Mouse (Mus musculus): ENCODE measurements at regions not wholly inside any gene's neighbourhood (a gene's known extent, or its start where the extent isn't known, plus 50 kb on each side); places are given as distances from the start of the nearest gene placed in this dataset.

DNA sequence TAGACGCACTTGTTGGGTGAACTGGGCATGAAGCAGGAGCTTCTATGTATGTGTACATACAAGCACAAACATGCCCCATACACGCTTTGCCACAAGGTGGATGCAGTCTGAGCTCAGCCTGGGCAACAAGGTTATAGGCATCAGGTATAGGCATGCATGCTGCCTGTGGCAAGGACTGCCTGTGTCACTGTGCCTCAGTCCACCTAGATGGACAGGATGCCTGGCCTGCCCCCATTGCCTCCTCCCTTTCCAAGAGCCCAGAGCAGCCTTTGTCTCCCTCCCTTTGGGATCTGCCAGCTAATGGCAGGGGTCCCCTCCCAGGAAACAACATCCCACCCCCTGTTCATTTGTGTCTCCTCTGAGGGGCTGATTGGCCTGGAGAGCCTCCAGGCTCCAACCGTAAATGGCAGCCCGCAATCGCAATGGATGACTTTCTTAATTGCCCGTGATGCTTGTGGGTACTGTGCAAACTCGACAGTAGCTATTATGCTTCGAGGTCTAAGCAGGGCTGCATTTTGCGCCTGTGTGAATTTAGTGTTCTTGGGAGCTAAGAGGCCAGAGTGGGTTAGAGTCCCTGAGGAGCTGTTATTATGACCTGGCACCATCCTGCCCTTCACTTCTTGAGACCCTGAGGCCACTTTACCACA lies 293.6 kb downstream of the Tns1 start:
- Histone ChIP-seq H3K4me2 (replicated peaks) (no peak overlapping the region), H3K9me3 (no peaks in the 10 kb centered on the region), H3K4me3 (no peak overlapping the region), H3K4me1 (peaks cover 12% of the 10 kb centered on the region), H3K27ac (replicated peaks) (no peak overlapping the region), H3K9ac (replicated peaks) (no peak overlapping the region), H3K36me3 (no peaks in the 10 kb centered on the region), H3K27me3 (no peaks in the 10 kb centered on the region)
- ATAC-seq (ENCODE audit: low FRiP score, low read depth): no peak
- 78% methylated on average over 9 of the region's 9 CpGs for WGBS

DNA sequence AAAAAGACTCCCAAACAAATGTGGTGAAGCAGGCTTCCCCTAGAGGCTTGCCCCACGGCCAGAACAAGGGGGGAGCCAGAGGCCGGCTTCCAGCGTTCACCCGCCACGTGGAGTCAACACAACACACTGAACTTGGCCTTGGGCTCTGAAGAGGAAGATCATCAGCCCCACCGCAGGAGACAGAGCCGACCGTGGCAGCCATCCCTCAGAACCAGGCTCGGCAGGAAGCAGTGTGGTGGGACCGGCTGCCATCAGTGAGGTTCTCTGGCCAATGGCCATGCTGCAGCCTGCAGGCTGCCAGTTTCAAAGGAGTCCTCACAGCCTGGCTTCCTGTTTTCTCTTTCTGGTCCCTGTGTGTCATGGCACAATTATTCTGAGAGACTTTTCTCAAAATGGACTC lies 295.3 kb downstream of the Tns1 start:
- Histone ChIP-seq H3K4me1 (peaks cover 20% of the 10 kb centered on the region), H3K9ac (replicated peaks) (no peak overlapping the region), H3K4me3 (no peak overlapping the region), H3K27ac (replicated peaks) (no peak overlapping the region), H3K27me3 (no peaks in the 10 kb centered on the region), H3K4me2 (replicated peaks) (no peak overlapping the region), H3K36me3 (no peaks in the 10 kb centered on the region), H3K9me3 (no peaks in the 10 kb centered on the region)
- no peak for ATAC-seq (ENCODE audit: low FRiP score, low read depth)
- 70% methylated on average over 10 of the region's 10 CpGs for WGBS

DNA sequence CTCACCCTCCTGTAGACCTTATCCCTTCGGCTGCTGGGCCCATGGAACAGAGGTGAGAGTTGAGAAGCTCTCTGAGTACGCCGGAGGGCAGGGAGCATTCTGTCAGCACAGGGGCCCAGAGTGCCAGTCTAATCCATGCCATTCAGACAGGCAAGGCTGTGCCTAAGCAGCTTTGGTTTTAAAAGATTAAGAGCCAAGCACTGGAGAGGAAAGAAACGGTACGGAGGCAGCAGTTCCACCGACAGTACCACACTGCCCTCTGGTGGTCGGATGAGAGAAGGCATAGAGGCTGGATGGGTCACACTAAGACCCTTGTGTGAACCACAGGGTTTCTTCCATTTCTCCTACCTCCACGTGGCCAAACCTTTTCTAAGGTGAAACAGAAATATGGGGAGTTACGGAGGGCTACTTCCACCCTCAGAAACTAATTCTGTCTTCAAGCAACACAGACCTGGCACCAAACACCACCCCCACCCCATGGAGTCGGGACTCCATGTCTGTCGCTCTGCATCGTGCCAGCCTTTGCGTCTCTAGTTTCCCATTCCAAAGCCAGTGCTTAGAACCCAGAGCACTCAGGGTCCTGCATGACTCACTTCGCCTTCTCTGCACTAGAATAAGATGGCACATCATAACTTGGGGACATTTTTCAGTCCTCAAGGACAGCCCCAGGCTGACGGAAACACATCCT lies 297.9 kb downstream of the Tns1 start:
- WGBS: 37% methylated on average over 15 of the region's 15 CpGs
- no peaks in the 10 kb centered on the region for H3K27me3 ChIP-seq
- ATAC-seq (ENCODE audit: low FRiP score, low read depth): peak; percentile 86
- no peak overlapping the region; the same call in 1 of the 2 replicates for H3K27ac ChIP-seq (replicated peaks)
- H3K4me3 ChIP-seq: no peak overlapping the region
- peak overlapping the region; percentile 39 for H3K4me2 ChIP-seq (replicated peaks)
- H3K9ac ChIP-seq (replicated peaks): no peak overlapping the region
- H3K4me1 ChIP-seq: peaks cover 20% of the 10 kb centered on the region
- no peaks in the 10 kb centered on the region for H3K9me3 ChIP-seq
- H3K36me3 ChIP-seq: no peaks in the 10 kb centered on the region

DNA sequence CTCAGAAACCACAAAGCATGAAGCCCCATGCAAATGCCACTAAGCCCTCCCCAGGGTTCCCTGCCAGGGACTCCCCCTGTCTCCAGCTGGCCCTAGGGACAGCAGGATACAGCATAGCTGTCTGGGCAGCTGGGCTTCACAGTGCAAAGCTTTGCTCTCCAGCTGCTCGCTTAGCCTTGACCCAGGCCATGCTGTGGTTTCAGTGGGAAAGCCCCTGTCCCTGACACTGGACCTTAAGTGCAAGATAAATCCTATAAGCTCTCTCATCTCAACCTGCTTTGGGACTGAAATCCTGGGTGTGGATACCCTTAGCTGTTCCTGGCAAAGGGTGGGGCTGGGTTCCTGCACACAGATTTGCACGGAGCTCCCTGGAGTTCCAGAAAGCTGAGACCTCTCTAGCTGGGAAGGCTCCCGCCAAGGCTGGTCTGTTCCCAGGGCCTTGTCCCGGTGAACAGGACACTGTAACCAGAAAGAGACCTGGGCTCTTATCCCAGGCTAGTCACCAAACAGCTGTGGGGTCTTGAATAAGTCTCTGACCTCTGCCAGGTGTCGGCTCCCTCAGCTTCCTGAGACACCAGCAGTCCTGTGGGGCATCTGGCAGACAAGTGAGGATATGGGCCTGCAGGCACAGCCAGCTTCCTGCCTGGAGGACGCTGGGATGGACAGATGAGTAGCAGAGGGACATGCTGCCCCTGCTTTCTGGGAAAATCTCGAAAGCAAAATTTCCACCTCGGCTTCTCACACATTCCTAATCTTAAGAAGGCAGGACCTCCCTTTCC lies 299.7 kb downstream of the Tns1 start:
- H3K4me3 ChIP-seq: no peak overlapping the region
- H3K36me3 ChIP-seq: no peaks in the 10 kb centered on the region
- H3K4me1 ChIP-seq: peaks cover 14% of the 10 kb centered on the region
- H3K9ac ChIP-seq (replicated peaks): 0 out of 2 replicates have a peak overlapping the region, but pooled peaks have one; percentile 20
- H3K27me3 ChIP-seq: no peaks in the 10 kb centered on the region
- ATAC-seq (ENCODE audit: low FRiP score, low read depth): no peak
- no peak overlapping the region for H3K4me2 ChIP-seq (replicated peaks)
- 45% methylated on average over 8 of the region's 8 CpGs for WGBS
- H3K9me3 ChIP-seq: no peaks in the 10 kb centered on the region
- peak overlapping the region; percentile 43 for H3K27ac ChIP-seq (replicated peaks)

DNA sequence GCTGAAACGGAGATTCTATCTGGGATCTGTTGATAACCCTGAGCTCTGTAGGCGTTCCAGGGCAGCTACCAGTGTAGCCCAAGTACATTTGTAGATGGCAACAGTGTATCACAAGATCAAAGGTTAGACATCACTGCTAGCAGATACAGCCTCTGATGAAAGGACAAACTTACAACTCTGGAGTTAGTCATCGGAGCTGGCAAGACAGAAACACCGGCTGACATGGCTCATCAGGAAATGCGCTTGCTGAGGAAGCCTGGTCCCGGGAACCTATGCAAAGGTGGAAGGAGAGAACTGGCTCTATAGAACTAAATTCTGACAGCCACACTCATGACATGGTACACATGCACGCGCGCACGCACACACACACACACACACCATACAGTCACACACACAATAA lies 300.5 kb downstream of the Tns1 start:
- no peaks in the 10 kb centered on the region for H3K27me3 ChIP-seq
- peaks cover 14% of the 10 kb centered on the region for H3K4me1 ChIP-seq
- no peak overlapping the region for H3K9ac ChIP-seq (replicated peaks)
- H3K27ac ChIP-seq (replicated peaks): no peak overlapping the region
- no peaks in the 10 kb centered on the region for H3K36me3 ChIP-seq
- H3K4me2 ChIP-seq (replicated peaks): no peak overlapping the region
- no peak overlapping the region for H3K4me3 ChIP-seq
- no peak for ATAC-seq (ENCODE audit: low FRiP score, low read depth)
- WGBS: 87% methylated on average over 10 of the region's 10 CpGs
- H3K9me3 ChIP-seq: no peaks in the 10 kb centered on the region

DNA sequence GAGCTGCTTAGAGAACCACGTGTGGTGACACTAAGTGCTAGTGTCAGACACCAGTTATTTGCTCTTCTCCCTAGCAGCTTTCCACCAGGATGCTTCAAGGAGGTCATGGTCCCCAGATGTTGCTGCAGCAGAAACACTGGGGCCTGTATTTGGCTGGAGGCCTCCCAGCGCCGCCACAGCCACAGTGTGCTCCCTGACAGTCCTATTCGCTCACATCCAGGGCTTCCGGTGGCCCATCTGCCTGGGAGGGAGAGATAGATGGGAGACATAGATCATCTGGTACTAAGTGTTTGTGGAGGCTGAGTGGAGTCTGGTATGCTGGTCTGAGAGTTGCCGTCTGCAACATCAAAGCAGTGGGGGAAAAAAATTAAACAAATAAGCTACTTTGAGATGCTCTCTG lies 301.6 kb downstream of the Tns1 start:
- Histone ChIP-seq H3K4me2 (replicated peaks) (no peak overlapping the region), H3K27me3 (no peaks in the 10 kb centered on the region), H3K9me3 (no peaks in the 10 kb centered on the region), H3K9ac (replicated peaks) (no peak overlapping the region), H3K27ac (replicated peaks) (no peak overlapping the region), H3K36me3 (no peaks in the 10 kb centered on the region), H3K4me1 (peaks cover 14% of the 10 kb centered on the region), H3K4me3 (no peak overlapping the region)
- WGBS: 76% methylated on average over 6 of the region's 6 CpGs
- ATAC-seq (ENCODE audit: low FRiP score, low read depth): no peak

DNA sequence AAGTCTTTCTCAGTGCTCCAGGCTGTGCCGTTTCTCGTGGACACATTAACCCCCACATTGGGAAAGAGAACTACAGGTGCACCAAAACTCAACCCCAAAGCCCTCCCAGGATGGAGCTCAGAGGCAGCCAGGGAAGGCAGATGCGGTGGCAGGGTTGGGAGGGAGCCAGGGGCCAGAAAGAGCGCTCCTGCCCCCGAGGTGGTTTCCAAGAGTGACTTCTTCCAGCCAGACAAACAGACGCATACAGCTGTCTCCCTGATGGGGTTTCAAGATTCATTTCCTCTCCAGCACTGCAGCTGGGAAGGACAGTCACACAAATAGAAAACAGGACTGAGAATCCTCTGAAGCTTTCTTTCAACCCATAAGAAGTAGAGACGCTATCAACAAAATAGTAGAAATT lies 303.5 kb downstream of the Tns1 start:
- H3K27ac ChIP-seq (replicated peaks): no peak overlapping the region
- no peak overlapping the region for H3K4me2 ChIP-seq (replicated peaks)
- no peak overlapping the region for H3K4me3 ChIP-seq
- ATAC-seq (ENCODE audit: low FRiP score, low read depth): no peak
- H3K9me3 ChIP-seq: no peaks in the 10 kb centered on the region
- H3K36me3 ChIP-seq: no peaks in the 10 kb centered on the region
- H3K27me3 ChIP-seq: no peaks in the 10 kb centered on the region
- WGBS: 77% methylated on average over 7 of the region's 7 CpGs
- H3K4me1 ChIP-seq: peaks cover 8% of the 10 kb centered on the region
- H3K9ac ChIP-seq (replicated peaks): no peak overlapping the region

DNA sequence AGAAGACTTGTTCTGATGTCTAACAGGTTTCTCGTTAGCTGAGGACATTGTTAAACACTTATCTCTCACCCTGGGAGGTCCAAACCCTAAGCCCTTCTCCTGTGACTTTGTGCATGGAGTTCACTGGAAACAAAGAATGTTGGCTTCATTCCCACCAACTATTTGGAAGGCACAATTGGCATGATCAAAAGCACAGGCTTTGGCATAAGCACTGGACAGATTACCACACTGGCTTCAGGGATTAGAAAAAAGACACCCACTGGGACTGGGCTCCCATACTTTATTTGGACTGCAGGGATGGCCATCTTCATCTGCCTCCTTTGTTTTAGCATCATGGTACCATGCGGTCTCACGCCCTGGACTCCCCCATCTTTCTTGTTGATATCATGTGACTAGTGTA lies 317.0 kb downstream of the Tns1 start:
- H3K36me3 ChIP-seq: no peaks in the 10 kb centered on the region
- H3K4me1 ChIP-seq: no peaks in the 10 kb centered on the region
- no peak for ATAC-seq (ENCODE audit: low FRiP score, low read depth)
- H3K4me3 ChIP-seq: no peak overlapping the region
- H3K4me2 ChIP-seq (replicated peaks): no peak overlapping the region
- WGBS: 79% methylated on average over 3 of the region's 3 CpGs
- no peaks in the 10 kb centered on the region for H3K27me3 ChIP-seq
- H3K9me3 ChIP-seq: no peaks in the 10 kb centered on the region
- H3K27ac ChIP-seq (replicated peaks): no peak overlapping the region
- no peak overlapping the region for H3K9ac ChIP-seq (replicated peaks)

DNA sequence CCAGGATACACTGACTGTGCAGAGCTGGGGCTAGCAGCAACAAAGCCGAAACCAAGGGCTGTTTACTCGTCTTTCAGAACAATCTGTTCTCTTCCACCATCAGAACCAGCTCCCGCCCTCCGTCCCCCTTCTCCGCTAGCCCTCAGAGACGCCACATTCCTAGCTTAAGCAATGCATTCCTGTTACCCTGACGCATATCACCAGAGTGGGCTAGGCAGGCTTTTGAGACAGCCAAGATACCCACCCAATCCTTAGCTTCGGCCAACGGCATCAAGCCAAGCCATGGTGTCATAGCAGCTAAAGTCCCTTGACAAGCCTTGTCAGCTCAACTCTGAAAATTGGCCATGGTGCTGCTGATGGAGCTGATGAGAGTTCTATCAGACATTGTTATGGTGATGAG lies 319.1 kb downstream of the Tns1 start:
- H3K4me3 ChIP-seq: no peak overlapping the region
- H3K27me3 ChIP-seq: no peaks in the 10 kb centered on the region
- H3K36me3 ChIP-seq: no peaks in the 10 kb centered on the region
- H3K4me1 ChIP-seq: no peaks in the 10 kb centered on the region
- ATAC-seq (ENCODE audit: low FRiP score, low read depth): no peak
- no peak overlapping the region for H3K9ac ChIP-seq (replicated peaks)
- H3K27ac ChIP-seq (replicated peaks): no peak overlapping the region
- WGBS: 87% methylated on average over 9 of the region's 9 CpGs
- no peak overlapping the region for H3K4me2 ChIP-seq (replicated peaks)
- no peaks in the 10 kb centered on the region for H3K9me3 ChIP-seq

DNA sequence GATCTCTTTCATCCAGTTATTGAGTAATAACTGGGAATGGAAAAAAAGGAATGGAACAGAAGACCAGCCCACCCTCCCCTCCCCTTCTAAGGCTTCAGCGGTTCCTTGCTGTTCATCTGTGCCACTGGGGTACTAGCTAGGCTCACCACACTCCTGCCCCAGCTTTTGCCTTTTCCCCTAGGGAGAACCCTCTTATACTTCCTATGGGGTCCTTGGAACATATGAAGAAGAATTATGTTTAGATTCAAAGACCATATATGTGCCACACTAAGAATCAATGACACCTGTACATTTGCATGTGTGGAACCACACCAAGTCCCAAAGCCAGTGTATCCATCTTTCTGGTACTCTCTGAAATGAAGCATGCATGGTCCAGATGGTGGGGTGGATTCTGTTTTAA lies 324.3 kb downstream of the Tns1 start:
- 78% methylated on average over 1 of the region's 1 CpGs for WGBS
- no peaks in the 10 kb centered on the region for H3K4me1 ChIP-seq
- H3K36me3 ChIP-seq: no peaks in the 10 kb centered on the region

DNA sequence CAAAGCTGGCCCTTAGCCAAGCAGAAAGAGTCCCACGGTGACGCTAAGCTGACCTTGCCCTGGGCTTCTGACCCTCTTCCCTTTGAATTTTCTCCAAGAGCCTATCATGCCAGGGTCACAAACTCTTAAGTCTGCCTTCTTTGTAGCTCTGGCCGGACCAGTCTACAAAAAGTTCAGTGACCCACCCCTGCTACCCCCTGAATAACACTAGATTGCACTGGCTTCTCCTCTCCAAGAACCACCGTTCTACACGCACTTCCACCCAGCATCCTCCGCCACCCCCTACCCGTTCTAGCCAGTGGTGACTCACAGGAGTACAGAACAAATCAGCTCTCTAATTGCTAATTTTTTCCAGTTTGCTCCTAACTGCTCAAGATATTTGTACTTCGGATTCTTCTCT lies 325.0 kb downstream of the Tns1 start:
- 63% methylated on average over 8 of the region's 8 CpGs for WGBS
- H3K4me2 ChIP-seq (replicated peaks): no peak overlapping the region
- H3K9me3 ChIP-seq: no peaks in the 10 kb centered on the region
- ATAC-seq (ENCODE audit: low FRiP score, low read depth): no peak
- H3K9ac ChIP-seq (replicated peaks): no peak overlapping the region
- H3K27ac ChIP-seq (replicated peaks): no peak overlapping the region
- H3K27me3 ChIP-seq: no peaks in the 10 kb centered on the region
- no peaks in the 10 kb centered on the region for H3K36me3 ChIP-seq
- no peak overlapping the region for H3K4me3 ChIP-seq
- H3K4me1 ChIP-seq: no peaks in the 10 kb centered on the region

More for the DNA sequence above, 324.3 kb downstream of the Tns1 start:
- H3K4me3 ChIP-seq: no peak overlapping the region
- no peak overlapping the region for H3K4me2 ChIP-seq (replicated peaks)
- no peaks in the 10 kb centered on the region for H3K9me3 ChIP-seq
- ATAC-seq (ENCODE audit: low FRiP score, low read depth): no peak
- no peaks in the 10 kb centered on the region for H3K27me3 ChIP-seq
- H3K9ac ChIP-seq (replicated peaks): no peak overlapping the region
- no peak overlapping the region for H3K27ac ChIP-seq (replicated peaks)

DNA sequence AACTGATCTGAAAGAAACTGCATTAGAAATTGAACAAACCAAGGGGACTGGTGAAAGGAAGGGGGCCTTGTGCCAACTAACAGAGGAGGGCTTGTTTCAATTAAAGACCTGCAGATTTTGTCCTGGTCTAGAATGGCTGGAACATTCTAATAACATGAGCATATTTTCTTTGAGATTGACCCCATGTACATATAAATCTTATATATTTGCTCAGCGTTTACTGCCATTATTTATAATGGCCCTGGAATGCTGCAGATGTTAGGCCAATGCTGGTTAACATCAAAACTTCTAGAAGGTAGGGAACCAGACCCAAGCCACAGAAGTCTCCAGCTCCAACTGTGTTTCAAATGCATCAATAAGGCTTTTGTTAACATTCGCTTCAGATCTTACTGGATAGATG lies 326.4 kb downstream of the Tns1 start:
- no peak overlapping the region for H3K27ac ChIP-seq (replicated peaks)
- no peaks in the 10 kb centered on the region for H3K27me3 ChIP-seq
- H3K9me3 ChIP-seq: no peaks in the 10 kb centered on the region
- H3K4me3 ChIP-seq: no peak overlapping the region
- 83% methylated on average over 2 of the region's 2 CpGs for WGBS
- no peaks in the 10 kb centered on the region for H3K36me3 ChIP-seq
- H3K9ac ChIP-seq (replicated peaks): no peak overlapping the region
- no peaks in the 10 kb centered on the region for H3K4me1 ChIP-seq
- ATAC-seq (ENCODE audit: low FRiP score, low read depth): no peak
- no peak overlapping the region for H3K4me2 ChIP-seq (replicated peaks)
